Mouse (Mus musculus) liver, embryonic 11.5 days (tissue): ENCODE results near the gene Gm47791. TPM values are rescaled to one million over a fixed set of nuclear protein-coding genes. Genes with fewer than 3 reads are reported as not detected.
A peak's percentile ranks its signal among the peaks of the same experiment; 100 is the strongest.

Source experiments
- ATAC-seq: fragments of 200-750 bp; cut with Nextera tagmentation; replicated peaks from 2 replicates; pipeline ENCODE4 v1.8.0; 2017; ENCODE audit warnings: moderate number of reproducible peaks, mild to moderate bottlenecking, moderate TSS enrichment, moderate library complexity; ENCODE audit not compliant: low FRiP score
- DNase-seq: peaks from one replicate; pipeline ENCODE4 v3.0.0-alpha.2; 2017; ENCODE audit warnings: low spot score
- H3K27ac ChIP-seq: fragments of 300-500 bp; sonication (generic); 2 replicates; pipeline ENCODE4 v1.5.1; 2014; ENCODE audit warnings: mild to moderate bottlenecking, low read depth, low read length, control low read depth
- H3K27me3 ChIP-seq: fragments of 300-500 bp; sonication (generic); replicated peaks from 2 replicates; pipeline ENCODE4 v1.6.1; 2014; ENCODE audit warnings: low read length, mixed read lengths; ENCODE audit not compliant: control insufficient read depth, insufficient read depth
- H3K36me3 ChIP-seq: fragments of 300-500 bp; sonication (generic); 2 replicates; pipeline ENCODE4 v1.6.1; 2014; ENCODE audit warnings: mild to moderate bottlenecking, low read length, moderate library complexity, mixed read lengths; ENCODE audit not compliant: control insufficient read depth, insufficient read depth
- H3K4me1 ChIP-seq: fragments of 300-500 bp; sonication (generic); replicated peaks from 2 replicates; pipeline ENCODE4 v1.6.1; 2014; ENCODE audit warnings: low read length, mixed read lengths; ENCODE audit not compliant: control insufficient read depth, insufficient read depth
- H3K4me2 ChIP-seq: fragments of 300-500 bp; sonication (generic); 2 replicates; pipeline ENCODE4 v1.6.1; 2014; ENCODE audit warnings: mild to moderate bottlenecking, control low read depth, moderate library complexity
- H3K4me3 ChIP-seq: fragments of 300-500 bp; sonication (generic); 2 replicates; pipeline ENCODE4 v1.5.1; 2014; ENCODE audit warnings: low read depth, low read length, control low read depth
- H3K9ac ChIP-seq: fragments of 300-500 bp; sonication (generic); 2 replicates; pipeline ENCODE4 v1.6.1; 2014; ENCODE audit warnings: low read depth, low read length, control low read depth
- H3K9me3 ChIP-seq: fragments of 300-500 bp; sonication (generic); 2 replicates; pipeline ENCODE4 v1.6.1; 2016; ENCODE audit warnings: low read length, inconsistent platforms, mixed read lengths; ENCODE audit not compliant: control insufficient read depth
- WGBS: fragments of 180-500 bp; shearing (Covaris S2); extraction: QIAGEN DNeasy Blood & Tissue Kit; methylation state at CpG from one replicate; pipeline ENCODE4 v1.1.7; 2014; 5-methylcytosine and 5-hydroxymethylcytosine counted together
- polyA plus RNA-seq: library from polyadenylated mRNA; unstranded; fragments of >200 nt; fragmentation: Nextera tagmentation; extraction: Ambion mirVana; gene quantifications from 2 replicates; pipeline ENCODE4 v1.2.1, GENCODE M21; 2014

Gene Gm47791
- polyA plus RNA-seq, 1 experiment from 2014 or later, result not detected

DNA sequence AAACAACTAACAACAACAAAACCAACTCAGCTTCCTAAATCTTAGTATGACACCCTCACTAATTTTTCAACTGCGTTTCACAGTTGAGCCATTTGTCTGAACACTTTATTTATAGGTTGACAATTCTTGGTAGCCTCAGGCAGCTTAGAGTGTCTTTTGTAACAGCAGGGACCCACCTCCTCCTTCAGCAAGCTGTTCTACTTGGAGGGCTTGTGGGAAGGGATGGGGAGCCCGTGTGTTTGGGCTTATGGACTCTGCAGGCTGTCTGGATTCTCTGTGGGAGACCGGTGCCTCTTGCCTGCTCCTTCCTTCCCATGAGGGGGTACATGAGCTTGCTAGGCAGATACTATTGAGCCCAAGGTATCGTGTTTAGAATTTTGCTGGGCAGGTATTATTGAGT lies 22.9 kb upstream of the Gm47791 start:
- H3K36me3 ChIP-seq, result no peaks in the 10 kb centered on the region
- H3K27me3 ChIP-seq, result no peaks in the 10 kb centered on the region
- H3K4me1 ChIP-seq, result no peaks in the 10 kb centered on the region
- ATAC-seq (no peak), DNase-seq (no peak)
- no peak overlapping the region for H3K9ac ChIP-seq
- H3K4me3 ChIP-seq, result no peak overlapping the region
- H3K27ac ChIP-seq, result no peak overlapping the region
- WGBS, result 73% methylated on average over 4 of the region's 4 CpGs
- no peaks in the 10 kb centered on the region for H3K9me3 ChIP-seq
- H3K4me2 ChIP-seq, result no peak overlapping the region

DNA sequence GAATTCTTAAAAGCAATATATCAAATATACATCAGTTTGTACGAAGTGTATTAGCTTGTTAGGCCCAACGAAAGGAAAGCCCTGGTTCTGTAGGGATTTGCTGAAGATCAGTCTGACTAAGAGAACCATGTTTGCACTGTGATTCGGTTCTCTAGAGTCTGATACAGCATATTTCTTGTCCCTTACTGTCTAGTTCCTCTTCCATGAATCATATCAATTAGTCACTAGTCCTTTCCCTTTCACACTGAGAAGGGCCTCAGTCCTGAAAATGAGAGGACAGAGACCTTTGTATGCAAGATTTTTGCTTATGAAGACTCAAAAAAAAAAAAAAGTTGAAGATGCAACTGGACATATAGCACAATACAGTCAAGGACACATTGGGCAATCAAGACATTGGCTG lies 22.1 kb upstream of the Gm47791 start:
- Histone ChIP-seq H3K4me1 (no peaks in the 10 kb centered on the region), H3K27me3 (no peaks in the 10 kb centered on the region), H3K36me3 (no peaks in the 10 kb centered on the region), H3K4me3 (no peak overlapping the region), H3K9ac (no peak overlapping the region), H3K9me3 (no peaks in the 10 kb centered on the region), H3K27ac (no peak overlapping the region), H3K4me2 (no peak overlapping the region)
- DNase-seq (no peak), ATAC-seq (no peak)
- WGBS, result 84% methylated on average over 3 of the region's 3 CpGs

DNA sequence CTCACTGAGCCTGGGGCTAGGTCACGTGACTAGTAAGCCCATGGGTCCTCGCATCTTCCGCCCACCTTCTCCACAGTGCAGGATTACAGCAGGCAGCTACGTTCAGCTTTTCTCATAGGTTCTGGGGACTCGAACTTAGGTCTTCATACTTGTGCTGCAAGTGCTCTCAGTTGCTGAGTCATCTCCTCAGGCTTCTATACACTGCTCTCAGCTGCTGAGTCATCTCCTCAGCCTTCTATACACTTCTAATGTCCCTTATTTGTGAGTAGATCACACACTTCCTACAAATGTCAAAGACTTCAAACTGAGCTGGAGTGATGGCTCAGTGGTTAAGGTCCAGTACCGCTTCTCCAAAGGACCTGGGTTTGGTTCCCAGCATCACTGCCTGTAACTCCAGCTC lies 21.2 kb upstream of the Gm47791 start:
- no peak overlapping the region for H3K4me3 ChIP-seq
- H3K27me3 ChIP-seq, result no peaks in the 10 kb centered on the region
- no peak for ATAC-seq
- 87% methylated on average over 6 of the region's 6 CpGs for WGBS
- H3K9me3 ChIP-seq, result no peaks in the 10 kb centered on the region
- no peak overlapping the region for H3K9ac ChIP-seq
- no peaks in the 10 kb centered on the region for H3K4me1 ChIP-seq
- no peaks in the 10 kb centered on the region for H3K36me3 ChIP-seq
- H3K27ac ChIP-seq, result no peak overlapping the region
- H3K4me2 ChIP-seq, result no peak overlapping the region
- DNase-seq, result no peak

DNA sequence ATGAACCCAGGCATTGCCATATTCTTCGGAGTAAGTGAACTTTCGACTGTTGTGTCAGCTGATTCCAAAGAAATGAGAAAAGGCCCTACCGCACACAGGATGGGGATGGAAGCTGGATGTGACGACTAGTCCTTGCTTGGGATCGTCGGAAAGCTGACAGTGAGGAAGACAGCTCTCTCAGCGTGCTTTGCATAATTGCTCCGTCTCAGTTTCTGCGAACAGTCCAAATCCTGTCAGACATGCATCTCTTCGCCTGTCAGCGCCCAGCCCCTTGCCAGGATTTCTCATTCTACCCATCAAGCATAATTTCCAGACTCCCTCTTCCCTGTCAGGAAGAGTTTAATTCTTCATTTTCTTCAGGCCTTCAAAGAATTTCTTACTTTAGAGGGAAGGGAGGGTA lies 20.1 kb upstream of the Gm47791 start:
- 87% methylated on average over 11 of the region's 11 CpGs for WGBS
- no peak overlapping the region for H3K27ac ChIP-seq
- H3K4me2 ChIP-seq, result no peak overlapping the region
- no peak overlapping the region for H3K9ac ChIP-seq
- no peaks in the 10 kb centered on the region for H3K4me1 ChIP-seq
- H3K9me3 ChIP-seq, result no peaks in the 10 kb centered on the region
- H3K4me3 ChIP-seq, result no peak overlapping the region
- no peaks in the 10 kb centered on the region for H3K27me3 ChIP-seq
- no peak for DNase-seq
- H3K36me3 ChIP-seq, result no peaks in the 10 kb centered on the region
- ATAC-seq, result no peak

DNA sequence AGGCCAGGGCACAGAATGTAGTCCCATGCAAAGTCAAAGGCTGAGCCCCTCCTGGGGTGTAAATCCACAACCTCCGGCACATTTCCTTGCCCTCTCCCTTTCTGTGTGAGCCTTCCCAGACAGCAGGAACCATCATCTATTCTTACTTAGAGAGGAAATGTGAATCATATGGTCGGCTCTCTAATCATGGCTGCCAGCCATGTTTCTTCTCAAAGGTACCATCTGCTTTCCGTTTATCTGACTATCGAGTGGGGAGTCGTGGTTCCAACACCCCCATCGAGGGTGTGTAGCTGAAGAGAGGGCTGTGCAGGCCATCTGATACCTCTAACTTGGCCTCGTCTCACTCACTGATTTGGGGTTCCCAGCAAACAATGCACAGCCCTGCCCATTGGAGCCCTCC lies 17.0 kb upstream of the Gm47791 start:
- Histone ChIP-seq H3K9ac (no peak overlapping the region), H3K9me3 (no peaks in the 10 kb centered on the region), H3K4me2 (no peak overlapping the region), H3K4me1 (no peaks in the 10 kb centered on the region), H3K36me3 (no peaks in the 10 kb centered on the region), H3K4me3 (no peak overlapping the region), H3K27me3 (no peaks in the 10 kb centered on the region), H3K27ac (no peak overlapping the region)
- DNase-seq (no peak), ATAC-seq (no peak)
- WGBS, result 63% methylated on average over 7 of the region's 7 CpGs

DNA sequence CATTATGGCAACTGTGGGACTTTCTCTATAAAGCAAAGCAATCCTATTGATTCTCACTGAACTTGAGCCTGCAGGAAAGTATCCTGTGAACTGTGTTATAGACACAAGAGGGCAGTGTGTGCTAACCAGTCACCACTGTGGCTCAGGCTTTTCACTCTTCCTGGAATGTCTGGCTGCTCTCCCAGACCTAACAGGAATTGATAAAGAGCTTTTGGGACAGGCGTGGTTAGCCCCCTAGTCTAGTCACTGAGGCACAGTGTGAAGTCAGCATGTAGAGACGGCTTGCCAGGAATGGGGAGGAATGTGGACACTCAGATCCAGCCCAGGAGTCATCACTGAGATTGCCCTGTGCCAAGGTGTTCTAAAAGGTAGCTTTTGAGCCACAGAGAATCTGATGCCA lies 16.4 kb upstream of the Gm47791 start:
- no peak overlapping the region for H3K27ac ChIP-seq
- no peak overlapping the region for H3K4me2 ChIP-seq
- H3K9me3 ChIP-seq, result no peaks in the 10 kb centered on the region
- WGBS, result 9% methylated on average over 2 of the region's 2 CpGs
- H3K4me3 ChIP-seq, result no peak overlapping the region
- H3K9ac ChIP-seq, result no peak overlapping the region
- ATAC-seq (peak; percentile 54), DNase-seq (no peak)
- H3K27me3 ChIP-seq, result no peaks in the 10 kb centered on the region
- no peaks in the 10 kb centered on the region for H3K4me1 ChIP-seq
- no peaks in the 10 kb centered on the region for H3K36me3 ChIP-seq

DNA sequence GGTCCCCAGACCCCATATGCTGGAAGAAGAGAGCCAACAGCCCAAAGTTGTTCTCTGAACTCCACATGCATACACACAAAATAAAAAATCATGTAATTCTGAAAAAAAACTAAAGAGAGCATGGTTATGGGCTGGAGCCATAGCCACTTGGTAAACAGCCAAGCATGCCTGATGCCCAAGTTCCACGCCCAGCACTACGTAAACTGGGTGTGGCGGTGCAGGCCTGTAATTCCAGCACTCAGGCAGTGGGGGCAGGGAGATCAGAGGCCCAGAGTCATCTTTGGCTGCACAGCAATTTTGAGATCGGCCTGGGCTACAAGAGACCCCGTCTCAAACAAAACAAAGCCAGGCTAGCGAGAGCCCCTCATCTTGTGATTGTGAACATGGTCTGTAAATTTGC lies 14.5 kb upstream of the Gm47791 start:
- no peak for ATAC-seq
- Histone ChIP-seq H3K4me1 (no peaks in the 10 kb centered on the region), H3K4me3 (no peak overlapping the region), H3K27ac (no peak overlapping the region), H3K27me3 (no peaks in the 10 kb centered on the region), H3K9me3 (no peaks in the 10 kb centered on the region), H3K9ac (no peak overlapping the region), H3K4me2 (no peak overlapping the region), H3K36me3 (no peaks in the 10 kb centered on the region)
- WGBS, result 76% methylated on average over 6 of the region's 6 CpGs
- no peak for DNase-seq

DNA sequence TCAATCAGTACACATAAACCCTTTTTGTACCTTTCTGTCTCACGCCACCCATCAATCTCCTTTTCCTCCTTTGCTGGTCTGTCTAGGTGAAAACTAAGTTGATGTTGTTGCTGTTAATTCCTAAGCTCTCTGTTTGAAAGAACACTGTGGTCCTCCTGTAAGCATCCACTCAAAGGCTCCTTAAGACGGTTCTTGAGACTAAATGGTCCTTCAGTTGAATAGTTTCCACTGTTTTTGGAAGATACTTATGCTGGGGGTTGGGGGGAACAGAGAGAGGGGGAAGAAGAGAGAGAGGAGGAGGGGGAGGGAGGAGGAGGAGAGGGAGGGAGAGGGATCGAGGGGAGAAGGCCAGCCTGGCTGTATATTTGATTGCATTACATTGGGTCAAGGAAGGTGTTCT lies 12.5 kb upstream of the Gm47791 start:
- Histone ChIP-seq H3K9me3 (no peaks in the 10 kb centered on the region), H3K4me1 (no peaks in the 10 kb centered on the region), H3K9ac (no peak overlapping the region), H3K4me2 (no peak overlapping the region), H3K4me3 (no peak overlapping the region), H3K27ac (no peak overlapping the region), H3K36me3 (no peaks in the 10 kb centered on the region), H3K27me3 (no peaks in the 10 kb centered on the region)
- 64% methylated on average over 3 of the region's 3 CpGs for WGBS
- ATAC-seq (no peak), DNase-seq (no peak)

DNA sequence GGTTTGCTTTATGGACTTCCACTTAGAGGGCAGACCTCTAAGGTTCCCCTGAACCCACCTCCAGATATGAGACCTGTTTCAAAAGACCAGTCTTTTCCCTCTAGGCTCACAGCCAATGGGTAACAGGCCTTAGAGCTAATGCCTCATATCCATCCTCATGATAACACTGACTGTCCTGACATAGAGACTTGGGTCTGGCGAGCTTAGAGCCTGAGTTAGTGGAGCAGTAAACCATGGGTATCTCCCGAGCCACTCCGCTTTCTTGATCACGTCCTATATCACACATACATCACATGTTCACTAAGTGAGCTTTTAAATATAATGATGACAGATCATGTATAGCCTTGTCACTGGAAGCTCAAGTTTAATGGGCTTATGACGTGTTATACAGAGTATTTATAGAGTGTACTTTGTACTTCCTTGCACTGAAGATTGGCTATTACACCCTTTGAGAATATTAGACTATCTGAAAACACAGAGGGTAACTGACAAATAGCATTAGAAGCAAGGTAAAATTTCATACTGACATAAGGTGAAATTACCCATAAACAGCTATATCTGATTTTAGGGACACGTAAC lies 8.4 kb upstream of the Gm47791 start:
- H3K27ac ChIP-seq, result no peak overlapping the region
- 81% methylated on average over 6 of the region's 6 CpGs for WGBS
- H3K9ac ChIP-seq, result no peak overlapping the region
- no peaks in the 10 kb centered on the region for H3K4me1 ChIP-seq
- H3K4me2 ChIP-seq, result no peak overlapping the region
- no peaks in the 10 kb centered on the region for H3K9me3 ChIP-seq
- ATAC-seq (no peak), DNase-seq (no peak)
- no peak overlapping the region for H3K4me3 ChIP-seq
- H3K36me3 ChIP-seq, result no peaks in the 10 kb centered on the region
- no peaks in the 10 kb centered on the region for H3K27me3 ChIP-seq
